Mouse (Mus musculus): Measurements from ENCODE around the gene Ticam1.

Ticam1 gene

DNA sequence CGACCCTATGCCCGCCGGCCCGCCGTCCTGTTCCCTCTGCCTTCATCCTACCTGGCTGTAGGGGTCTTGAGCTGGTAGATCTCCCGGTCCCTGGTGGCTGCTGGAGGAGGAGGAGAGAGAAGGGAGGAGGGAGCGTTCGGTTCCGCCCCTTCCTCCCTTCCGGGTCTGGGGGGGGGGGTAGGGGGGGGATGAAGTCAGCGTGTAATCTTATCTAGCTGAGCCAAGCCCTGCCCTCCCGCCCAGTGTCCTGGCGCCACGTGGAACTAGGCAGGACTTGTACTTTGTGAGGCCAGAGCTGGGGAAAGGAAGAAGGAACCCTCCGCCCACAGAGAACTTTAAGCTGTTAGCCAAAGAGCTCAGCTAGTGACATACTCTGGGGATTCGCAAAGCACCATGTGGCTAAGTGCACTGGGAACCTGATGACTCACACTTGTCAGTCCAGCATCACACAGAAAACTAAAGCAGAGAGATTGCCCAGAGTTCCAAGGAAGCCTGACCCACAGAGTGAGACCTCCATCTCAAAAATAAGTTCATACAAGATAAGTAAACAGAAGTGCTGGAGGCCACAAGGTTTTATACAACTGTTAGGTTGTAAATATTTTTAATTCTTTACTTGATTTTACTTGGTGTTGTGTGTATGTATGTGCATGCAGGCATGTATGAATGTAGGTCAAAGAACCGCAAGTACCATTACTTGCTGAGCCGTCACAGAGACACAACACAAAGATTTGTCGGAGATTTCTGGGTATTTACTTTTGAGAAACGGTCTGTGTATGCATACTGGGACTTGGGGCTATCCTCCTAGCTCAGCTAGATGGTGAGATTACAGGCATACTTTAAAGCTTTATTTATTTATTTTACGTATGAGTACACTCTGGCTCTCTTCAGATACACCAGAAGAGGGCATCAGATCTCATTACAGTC lies at the start of gene Ticam1:
Gene Ticam1, minus strand, starts transcription at position 144 of the 924 bp plus-strand sequence.
- DNase-seq = peak; percentile 72

DNA sequence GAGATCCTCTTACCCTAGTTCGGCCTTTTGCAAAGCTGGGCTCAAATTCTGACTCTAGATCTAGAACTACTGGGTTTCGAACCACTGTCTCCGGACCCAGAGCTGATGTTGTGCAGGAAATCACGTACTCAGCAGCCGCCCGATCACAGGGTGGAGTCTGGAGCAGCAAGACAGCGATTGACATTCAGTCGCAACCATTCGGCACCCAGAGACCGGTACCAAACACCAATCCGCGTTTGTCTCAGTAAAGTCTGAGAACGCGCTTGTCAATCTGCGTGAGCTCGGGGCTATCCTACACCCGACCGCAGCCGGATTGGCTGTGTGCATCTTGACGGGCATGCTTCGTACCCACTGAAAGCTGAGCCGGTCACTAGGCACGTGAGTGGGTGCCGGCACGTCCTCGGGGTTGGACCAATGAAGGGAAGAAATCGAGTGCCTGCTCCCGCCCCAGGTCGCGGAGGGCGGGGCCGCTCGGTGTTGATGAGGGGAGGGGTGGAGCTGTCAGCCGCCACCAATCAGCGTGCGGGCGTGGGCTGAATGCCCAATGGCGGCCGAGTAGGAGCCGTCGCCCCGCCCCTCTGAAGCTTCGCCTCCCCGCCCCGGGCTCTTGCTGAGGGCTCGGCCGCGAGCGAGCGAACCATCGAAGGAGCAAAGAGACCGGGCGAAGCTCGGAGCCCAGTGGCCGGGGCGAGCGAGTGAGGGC lies 49.0 kb upstream of the Ticam1 start, which contains the start of gene Kdm4b:
Gene Kdm4b, plus strand, starts transcription at position 613 of the 703 bp plus-strand sequence.
- peak; percentile 99 for DNase-seq

DNA sequence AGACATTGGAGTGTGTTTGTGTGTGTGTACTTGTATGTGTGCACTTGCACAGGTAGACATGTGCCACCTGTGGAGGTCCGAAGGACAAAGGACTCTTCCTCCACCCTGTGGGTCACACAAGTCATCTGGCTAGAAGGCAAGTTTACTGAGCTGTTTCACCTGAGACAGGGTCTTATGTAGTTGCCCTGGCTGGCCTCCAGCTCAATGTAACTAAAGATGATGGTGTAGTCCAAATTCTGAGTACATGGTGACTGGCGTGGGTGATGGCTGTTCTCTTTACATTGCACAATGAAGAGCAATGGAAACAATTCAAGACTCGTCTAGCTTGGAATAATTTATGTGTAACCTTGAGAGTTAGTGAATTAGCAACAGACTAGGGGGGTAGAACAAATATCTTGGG lies 47.8 kb upstream of the Ticam1 start:
- no peak for DNase-seq

DNA sequence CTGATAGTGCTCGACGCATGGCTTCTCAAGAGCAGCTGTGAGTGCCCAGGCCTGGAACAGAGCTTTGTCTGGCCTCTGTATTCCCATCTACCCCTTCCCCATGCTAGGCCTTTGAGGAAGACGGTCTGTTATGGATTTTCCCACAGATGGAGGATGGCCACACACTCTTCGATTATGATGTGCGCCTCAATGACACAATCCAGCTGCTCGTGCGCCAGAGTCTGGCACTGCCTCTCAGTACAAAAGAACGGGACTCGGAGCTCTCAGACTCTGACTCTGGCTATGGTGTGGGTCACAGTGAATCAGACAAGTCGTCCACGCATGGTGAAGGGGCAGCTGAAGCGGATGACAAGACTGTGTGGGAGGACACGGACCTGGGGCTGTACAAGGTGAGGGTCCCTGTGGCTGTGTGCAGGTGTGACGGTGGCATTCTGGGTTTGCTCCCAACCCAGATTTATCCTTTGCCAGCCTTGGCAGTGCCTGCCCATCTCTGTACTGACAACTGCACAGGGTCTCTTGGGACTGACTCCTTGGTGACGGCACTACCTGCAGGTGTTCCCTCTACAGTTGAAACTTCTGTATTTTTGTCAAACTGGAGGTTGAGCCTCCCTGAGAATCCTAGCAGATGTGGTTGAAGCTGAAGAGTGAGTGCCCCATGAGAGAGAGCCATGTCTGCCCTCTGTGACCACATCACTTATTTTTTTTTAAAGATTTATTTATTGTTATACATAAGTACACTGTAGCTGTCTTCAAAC lies 32.8 kb upstream of the Ticam1 start:
- DNase-seq = no peak

DNA sequence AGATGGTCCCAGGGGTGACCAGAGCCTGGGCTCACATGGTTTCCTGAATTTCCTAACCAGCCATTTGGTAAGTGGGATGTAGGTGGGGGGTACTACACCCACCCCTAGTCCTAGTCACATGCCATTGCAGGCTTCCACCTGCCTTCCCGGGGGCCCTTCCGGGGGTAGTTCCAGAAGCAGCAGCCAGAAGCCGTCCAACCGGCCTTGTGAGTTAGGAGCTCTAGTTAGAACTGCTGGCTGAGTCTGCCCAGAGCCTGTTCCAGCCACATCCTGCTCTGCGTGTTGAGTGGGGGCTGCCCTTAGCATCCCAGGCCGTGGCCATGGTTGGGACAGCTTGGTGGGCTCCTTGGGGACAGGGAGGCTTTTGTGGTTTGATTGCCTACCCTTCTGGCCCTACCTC lies 31.5 kb upstream of the Ticam1 start:
- no peak for DNase-seq

DNA sequence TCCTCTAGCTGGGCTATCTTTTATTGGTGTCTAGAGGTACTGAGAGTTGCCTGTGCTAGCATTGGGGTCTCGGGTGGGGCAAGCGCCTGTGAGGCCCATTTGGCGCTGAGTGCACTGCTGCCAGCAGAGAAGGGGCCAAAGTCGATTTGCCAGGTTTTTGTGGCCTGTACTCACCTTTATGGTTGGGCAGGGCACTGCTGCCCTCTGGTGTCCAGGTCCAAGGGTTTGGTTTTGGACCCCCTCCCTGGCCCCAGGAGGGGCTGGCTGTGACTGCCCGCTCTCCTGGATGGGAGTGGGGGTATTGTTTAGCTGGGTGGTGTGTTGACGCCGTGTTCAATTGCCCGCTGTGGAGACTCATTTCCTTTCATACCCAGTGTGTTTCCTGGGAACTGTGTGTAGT lies 29.2 kb upstream of the Ticam1 start:
- DNase-seq = no peak

DNA sequence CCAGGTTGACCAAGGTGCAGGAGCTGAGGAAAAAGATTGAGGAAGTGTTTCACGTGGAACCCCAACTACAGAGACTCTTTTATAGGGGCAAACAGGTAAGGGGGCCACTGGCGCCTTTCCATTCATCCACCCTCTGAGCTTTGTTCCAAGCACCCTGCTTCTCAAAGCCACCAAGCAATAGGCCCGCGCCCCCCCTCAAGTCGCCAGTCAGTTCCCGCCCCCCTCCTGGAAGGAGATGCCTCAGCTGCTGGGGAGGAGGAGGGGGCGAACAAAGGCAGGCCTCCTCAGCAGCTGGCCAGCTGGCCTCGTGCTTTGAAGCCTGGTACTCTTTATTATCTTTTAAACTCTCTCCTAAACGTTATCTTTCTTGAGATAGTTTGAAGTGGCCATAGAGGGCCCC lies 28.6 kb upstream of the Ticam1 start:
- no peak for DNase-seq

DNA sequence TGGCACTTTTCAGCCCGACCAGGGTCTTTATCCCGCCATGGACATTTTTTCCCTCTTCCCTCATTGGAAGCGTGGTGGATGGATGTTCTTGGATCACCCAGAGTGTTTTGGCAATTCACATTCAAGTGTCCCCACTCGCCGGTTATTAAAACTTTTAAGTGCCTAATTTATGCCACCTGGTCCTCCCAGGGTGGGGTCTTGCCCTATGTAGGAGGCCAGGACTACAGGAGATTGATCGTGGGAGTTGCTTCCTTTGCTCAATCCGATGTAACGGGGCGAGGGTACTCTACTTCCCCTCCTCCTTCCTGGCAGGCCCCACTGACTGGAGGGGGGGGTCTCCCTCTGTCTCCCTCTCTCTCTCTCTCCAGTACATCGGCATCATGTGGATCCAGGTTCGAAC lies 28.1 kb upstream of the Ticam1 start:
- DNase-seq = no peak

DNA sequence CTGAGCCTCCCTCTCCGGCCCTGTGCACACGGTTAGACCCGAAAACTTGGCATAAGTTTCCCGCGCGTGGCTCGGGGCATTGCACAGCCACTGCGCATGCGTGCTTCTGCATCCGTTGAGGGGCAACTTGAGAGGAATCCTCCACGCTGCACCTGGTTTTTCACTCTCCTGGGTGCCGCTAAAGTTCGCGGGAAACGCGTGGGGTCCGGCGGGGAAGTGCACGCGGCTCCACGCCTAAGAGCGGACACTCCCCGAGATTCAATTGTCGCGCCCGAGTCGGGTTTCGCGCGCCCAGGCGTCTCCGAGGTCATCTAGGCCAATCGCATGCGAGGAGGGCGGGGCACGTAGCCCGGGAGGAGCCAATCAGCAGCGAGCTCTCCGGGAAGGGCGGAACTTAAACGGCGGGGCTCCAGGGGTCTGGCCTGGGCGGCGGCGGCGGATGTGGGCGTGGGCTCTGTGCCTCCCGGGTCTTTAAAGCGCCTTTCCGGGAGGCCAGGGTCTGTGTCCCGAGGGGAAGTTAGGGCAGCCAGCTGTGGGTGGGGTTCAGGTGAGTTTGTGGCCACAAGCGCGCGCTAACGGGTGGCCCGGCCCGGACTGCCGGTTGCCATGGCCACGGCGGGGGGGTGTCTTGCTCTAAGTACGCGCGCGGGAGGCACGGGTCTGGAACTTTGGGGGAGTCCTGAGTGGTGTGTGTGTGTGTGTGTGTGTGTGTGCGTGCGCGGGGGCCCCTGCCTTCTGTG lies 27.4 kb upstream of the Ticam1 start:
- DNase-seq = peak; percentile 91

DNA sequence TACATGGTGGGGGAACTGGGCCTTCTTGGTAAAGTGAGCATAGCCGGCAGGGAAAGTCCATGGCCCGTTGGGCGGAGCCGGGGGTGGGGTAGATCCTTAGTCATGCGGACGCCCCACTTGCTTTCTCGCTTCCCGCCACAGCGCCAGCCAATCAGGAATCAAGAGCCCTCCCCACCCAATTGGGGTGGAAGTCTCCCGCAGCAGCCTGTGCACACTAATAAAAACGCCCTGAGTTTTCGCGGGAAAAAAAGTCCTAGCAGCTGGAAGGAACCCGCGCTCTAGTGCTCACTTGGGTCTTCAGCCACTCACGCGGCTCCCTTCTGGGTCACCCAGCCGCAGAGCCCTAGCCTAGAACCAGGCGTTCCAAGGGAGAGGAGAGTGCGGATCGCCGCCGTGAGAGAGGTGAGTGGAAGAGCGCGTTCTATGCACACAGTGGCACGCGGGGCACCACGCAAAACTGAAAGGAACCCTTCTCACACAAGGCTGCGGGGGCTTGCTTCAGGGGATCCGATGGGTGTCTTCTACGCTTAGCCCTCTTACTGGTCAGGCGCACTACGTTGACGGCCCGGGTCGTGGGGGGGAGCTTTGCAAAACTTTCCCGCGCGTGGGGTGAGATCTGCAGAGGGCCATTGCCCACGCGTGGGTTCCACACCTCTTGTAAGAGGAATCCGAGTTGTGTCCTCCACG lies 26.7 kb upstream of the Ticam1 start, which contains the start of gene Uhrf1:
Gene Uhrf1, plus strand, starts transcription at position 162 of the 687 bp plus-strand sequence.
- DNase-seq = no peak

DNA sequence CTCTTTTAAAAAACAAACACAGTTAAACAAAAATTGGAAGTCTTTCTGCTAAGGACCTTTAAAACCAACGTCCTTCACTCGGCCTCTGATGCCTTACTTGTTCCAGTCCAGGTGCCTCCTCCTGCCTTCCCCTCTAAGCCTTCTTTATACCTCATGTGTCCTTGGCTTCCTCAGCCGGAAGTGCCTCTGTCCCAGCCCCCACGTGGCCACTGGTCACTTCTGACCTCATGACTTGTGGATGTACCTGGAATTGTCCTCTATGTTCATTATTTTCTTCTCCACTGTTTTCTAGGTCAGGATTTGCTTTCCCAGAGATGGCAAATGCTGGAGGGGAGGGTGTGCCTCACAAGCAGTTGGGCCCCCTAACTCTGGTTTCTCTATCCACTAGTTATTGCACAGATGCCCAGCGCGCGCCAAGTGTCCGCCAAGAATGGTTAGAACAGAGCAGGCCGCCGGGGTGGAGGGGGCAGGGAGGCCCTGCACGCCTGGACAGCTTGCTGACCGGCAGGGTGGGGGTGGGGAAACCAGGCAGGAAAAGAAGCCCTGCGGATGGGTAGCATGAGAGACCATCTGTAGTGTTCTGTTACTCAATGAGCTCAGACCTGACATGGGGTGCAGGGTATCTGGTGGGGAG lies 25.9 kb upstream of the Ticam1 start:
- no peak for DNase-seq

DNA sequence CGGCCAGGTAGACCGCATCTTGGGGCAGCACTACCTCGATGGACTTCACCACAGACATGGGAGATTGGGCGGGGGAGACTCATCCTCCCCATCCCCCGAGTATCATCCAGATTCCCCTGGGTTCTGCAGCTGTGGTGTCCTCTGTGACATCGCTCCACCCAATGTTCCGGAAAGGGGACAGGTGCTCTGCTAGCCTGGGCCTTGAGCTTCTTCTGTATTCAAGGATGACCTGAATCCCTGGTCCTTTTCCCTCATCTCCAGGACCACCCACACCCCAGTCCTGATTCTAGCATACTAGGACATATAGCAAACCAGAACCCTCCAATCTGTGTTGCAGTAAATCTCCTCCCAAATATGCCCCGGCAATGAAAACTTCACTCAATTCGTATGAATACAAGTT lies 23.6 kb upstream of the Ticam1 start, which contains the start of gene Arrdc5:
Gene Arrdc5, minus strand, starts transcription at position 101 of the 400 bp plus-strand sequence.
- DNase-seq = no peak

DNA sequence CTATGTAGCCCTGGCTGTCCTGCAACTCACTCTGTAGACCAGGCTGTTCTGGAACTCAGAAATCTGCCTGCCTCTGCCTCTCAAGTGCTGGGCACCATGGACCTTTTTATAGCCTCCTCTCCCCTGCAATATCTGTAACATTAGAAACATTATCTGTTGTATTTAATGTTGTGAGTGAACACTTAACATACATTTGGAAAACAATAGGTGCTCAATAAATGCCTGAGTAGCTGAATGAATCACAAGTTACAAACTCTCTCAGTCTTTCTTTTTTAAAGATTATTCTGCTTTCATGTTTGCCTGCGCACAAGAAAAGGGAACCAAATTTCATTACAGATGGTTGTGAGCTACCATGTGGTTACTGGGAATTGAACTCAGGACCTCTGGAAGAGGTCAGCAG lies 21.7 kb upstream of the Ticam1 start:
- DNase-seq = no peak

DNA sequence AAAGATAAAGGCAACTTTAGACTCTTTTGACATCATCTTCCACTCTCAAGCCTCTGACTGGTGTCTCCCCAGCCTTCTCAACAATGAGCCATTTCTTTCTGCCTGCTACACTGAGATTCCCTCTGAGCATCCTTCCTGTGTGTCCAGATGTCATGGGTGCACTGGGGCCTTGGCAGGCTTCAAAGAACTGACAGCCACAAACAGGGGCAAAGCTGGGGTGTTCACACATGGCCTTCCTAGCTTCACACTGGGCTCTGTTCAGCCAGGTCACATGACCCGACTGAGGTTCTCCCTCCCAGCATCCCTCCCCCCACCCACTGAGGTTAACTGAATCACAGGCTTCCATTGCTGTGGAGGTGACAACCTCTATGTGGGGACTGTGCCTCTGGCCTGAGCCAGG lies 19.6 kb upstream of the Ticam1 start:
- no peak for DNase-seq

DNA sequence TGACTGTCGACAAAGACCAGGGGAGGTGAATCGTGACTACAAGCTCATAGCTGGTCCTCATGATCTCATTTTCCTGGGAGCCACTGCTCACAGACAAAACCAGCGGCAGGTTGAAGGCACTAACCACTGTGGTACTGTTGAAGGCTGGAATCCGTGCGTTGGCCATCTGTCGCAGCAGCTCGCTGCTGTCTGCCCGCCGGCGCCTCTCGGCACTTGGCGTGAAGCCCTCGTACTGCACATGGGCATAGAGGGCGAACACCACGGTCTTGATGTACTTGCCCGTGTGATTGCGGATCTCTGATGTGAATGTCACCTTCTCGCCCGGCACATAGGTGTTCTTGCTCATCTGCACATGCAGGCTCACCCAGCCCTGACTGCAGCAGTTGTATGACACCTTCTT lies 17.7 kb upstream of the Ticam1 start:
- no peak for DNase-seq

DNA sequence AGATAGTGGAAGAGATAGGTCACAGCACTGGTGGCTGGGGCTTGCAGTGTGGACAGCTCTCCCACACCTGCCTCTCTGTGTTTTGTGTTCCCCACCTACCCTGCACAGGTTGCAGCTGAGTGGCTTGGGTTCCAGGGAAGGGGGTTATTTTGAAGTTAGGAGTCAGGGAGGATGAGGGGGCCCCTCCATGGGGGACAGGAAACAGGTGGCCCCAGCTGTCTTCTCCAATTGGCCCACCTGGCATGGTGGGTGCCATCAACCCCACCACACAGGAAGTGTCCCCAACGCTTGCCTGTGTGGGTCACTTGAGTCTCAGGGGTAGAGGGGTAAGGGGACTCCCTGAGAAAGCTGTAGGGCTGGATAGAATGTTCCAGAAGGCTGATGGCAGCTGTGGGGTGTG lies 16.7 kb upstream of the Ticam1 start:
- DNase-seq = no peak

DNA sequence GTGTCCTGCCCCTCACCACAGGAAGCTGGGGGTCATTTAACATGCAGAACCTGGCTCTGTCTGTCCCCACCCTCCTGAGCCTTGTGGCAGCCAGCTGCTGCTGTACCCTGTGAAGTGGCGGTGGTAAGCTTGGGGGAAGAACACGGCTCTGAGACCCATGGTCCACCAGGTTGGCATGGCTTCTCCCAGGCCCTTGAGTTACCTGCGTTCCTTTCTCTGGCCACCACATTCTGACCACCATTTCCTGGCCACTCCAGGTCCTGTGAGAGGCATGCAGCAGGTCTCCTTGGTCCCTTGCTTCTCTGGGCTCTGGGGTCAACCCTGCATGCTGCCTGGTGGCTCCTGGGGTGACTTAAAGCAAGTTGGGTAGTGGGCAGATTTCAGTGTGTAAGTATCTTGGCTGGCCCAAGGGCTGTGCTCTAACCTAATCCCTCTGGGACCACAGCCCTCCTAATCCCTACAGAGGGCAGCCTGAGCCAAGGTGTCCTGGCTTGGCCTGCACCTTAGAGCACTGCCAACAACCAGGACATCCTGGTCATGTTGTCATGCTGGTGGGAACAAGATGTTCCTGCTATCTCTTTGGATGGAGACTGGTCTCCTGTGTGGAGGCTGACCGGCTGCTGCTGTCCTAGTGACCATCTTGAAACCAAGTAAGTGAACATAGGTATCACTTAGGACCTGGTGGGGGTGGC lies 16.1 kb upstream of the Ticam1 start, which contains the start of gene Plin3:
Gene Plin3, minus strand, starts transcription at position 343 of the 692 bp plus-strand sequence.
- DNase-seq = no peak

DNA sequence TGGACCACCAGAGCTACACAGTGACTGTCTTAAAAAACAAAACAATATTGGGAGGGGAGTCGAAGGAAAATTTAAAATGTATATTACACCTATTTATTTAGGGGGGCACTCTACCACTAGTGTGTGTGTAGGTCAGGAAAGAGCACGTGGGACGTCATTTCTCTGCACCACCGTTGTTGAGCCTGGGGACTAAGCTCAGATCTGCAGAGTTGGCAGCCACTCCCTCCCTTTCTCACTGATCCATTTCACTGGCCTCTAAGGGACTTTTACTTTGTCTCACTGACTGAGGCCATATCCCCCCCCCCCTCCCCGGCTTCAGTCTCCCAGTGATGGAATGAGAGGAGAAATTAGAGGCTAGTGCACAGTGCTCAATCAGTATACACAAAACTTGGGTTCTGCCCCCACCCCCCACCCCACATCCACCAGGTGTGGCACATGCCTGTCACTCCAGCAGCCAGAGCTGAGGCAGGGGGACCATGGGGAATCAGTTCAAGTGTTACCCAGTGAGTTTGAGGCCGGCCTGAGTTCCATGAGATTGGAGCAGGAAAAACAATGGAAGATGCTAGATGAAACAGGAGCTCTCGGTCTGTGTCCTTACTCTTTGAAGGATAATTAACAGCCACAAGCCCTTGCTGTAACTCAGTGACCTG lies 15.4 kb upstream of the Ticam1 start:
- no peak for DNase-seq

DNA sequence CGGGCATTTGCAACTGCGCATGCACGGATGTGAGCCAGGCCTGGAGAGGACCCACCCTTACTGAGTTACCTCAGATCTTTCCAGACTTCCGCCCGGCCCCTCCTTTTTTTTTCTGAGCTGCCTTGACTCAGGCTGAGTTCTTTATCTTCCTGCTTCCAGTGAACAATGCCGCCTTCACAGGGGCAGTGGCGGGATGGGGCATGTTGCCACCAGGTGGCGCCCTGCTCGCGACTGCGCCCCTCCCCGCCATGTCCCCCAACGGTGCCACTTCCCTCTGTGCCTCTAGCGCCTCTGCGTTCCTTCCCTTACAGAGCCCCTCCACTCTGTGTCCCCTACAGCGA lies 14.6 kb upstream of the Ticam1 start:
- DNase-seq = peak; percentile 55

All from right cerebral cortex, postnatal 25 days (tissue).